Mouse (Mus musculus) cerebellum, adult 9-11 months (tissue): Measurements from ENCODE around the gene Psg22.
"Not testable (repeated sequence)": the region's sequence is repeated elsewhere in the genome, so short reads cannot be mapped to it uniquely, and the experiment has no call there.

Experiments
- DNase-seq: peaks from one replicate; pipeline ENCODE4 v3.0.0; 2022

Gene Psg22

GRCm38 (mm10) chr7:18717790-18718189 lies at the start of gene Psg22:
Gene Psg22 (plus strand): TSS chr7:18718090.
- DNase-seq, result no peak

- DNase-seq, result peak; percentile 11
Measured at GRCm38 (mm10) chr7:18679772-18680171, 38.1 kb upstream of the Psg22 start.

- no peak for DNase-seq
Measured at GRCm38 (mm10) chr7:18685586-18685985, 32.3 kb upstream of the Psg22 start.

GRCm38 (mm10) chr7:18686085-18686484 lies 31.8 kb upstream of the Psg22 start, which contains the start of gene Psg20:
Gene Psg20 (minus strand): TSS chr7:18686185.
- DNase-seq, result no peak

- DNase-seq, result not testable (repeated sequence)
Measured at GRCm38 (mm10) chr7:18710331-18710730, 7.6 kb upstream of the Psg22 start.

GRCm38 (mm10) chr7:18710846-18711245 lies 7.0 kb upstream of the Psg22 start:
- DNase-seq, result no peak

- DNase-seq, result no peak
Measured at GRCm38 (mm10) chr7:18715546-18715945, 2.3 kb upstream of the Psg22 start.

- DNase-seq, result no peak
Measured at GRCm38 (mm10) chr7:18724001-18724400, 6.1 kb downstream of the Psg22 start.

- not testable (repeated sequence) for DNase-seq
Measured at GRCm38 (mm10) chr7:18725931-18726330, 8.0 kb downstream of the Psg22 start.

- no peak for DNase-seq
Measured at GRCm38 (mm10) chr7:18728391-18728790, 10.5 kb downstream of the Psg22 start.

GRCm38 (mm10) chr7:18733111-18733510 lies 15.2 kb downstream of the Psg22 start:
- DNase-seq, result no peak

- no peak for DNase-seq
Measured at GRCm38 (mm10) chr7:18734451-18734850, 16.6 kb downstream of the Psg22 start.

GRCm38 (mm10) chr7:18746189-18746860 lies 28.4 kb downstream of the Psg22 start:
- no peak for DNase-seq

- not testable (repeated sequence) for DNase-seq
Measured at GRCm38 (mm10) chr7:18747420-18747819, 29.5 kb downstream of the Psg22 start.

GRCm38 (mm10) chr7:18748994-18749895 lies 31.4 kb downstream of the Psg22 start:
- DNase-seq, result no peak

GRCm38 (mm10) chr7:18749896-18750477 lies 32.1 kb downstream of the Psg22 start:
- peak; percentile 21 for DNase-seq

- not testable (repeated sequence) for DNase-seq
Measured at GRCm38 (mm10) chr7:18760152-18760551, 42.3 kb downstream of the Psg22 start.

GRCm38 (mm10) chr7:18762885-18763284 lies 45.0 kb downstream of the Psg22 start:
- DNase-seq, result not testable (repeated sequence)
